Mouse (Mus musculus): ENCODE measurements at regions not wholly inside any gene's neighbourhood (a gene's known extent, or its start where the extent isn't known, plus 50 kb on each side); places are given as distances from the start of the nearest gene placed in this dataset.

GRCm38 (mm10) chr2:133499904-133500303, 52.1 kb upstream of the Bmp2 start:
- no peaks in the 10 kb centered on the region for H3K4me1 ChIP-seq
- no peak overlapping the region for H3K27ac ChIP-seq
- no peak overlapping the region for H3K4me3 ChIP-seq
- H3K27me3 ChIP-seq: no peaks in the 10 kb centered on the region
- WGBS: 83% methylated on average over 3 of the region's 3 CpGs
- no peak overlapping the region for H3K9ac ChIP-seq
- no peaks in the 10 kb centered on the region for H3K36me3 ChIP-seq (ENCODE audit: poor library complexity, severe bottlenecking)
- H3K9me3 ChIP-seq (replicated peaks): no peaks in the 10 kb centered on the region
- no peak overlapping the region for H3K4me2 ChIP-seq
- no peak for ATAC-seq
